Comparison of ENCODE assay signal across 19 mouse cellular contexts in genomic region chr10:108179404-108179803, GRCm38 (mm10). TPM values are rescaled to one million over a fixed set of nuclear protein-coding genes. Genes with fewer than 3 reads are reported as not detected.
A peak's percentile ranks its signal among the peaks of the same experiment; 100 is the strongest.
DNase-seq lines count a peak whose midpoint lies in the region; ATAC-seq lines count a peak whose summit lies in the region.
"Had no signal": no experiment of that assay in that cellular context is flagged by ENCODE, and none has a peak within 500 bp of the region (broad histone marks: within the 10 kb centered on the region; RNA-seq: fewer than 3 reads in every experiment).

No protein-coding gene starts in this region.

- H3K9ac ChIP-seq in heart, embryonic 12.5 days, result no peak overlapping the region
- H3K9ac ChIP-seq in liver, embryonic 12.5 days, result no peak overlapping the region
- H3K9ac ChIP-seq: embryonic facial prominence, embryonic 12.5 days; hindbrain, embryonic 13.5 days; lung, embryonic 14.5 days had no signal

- H3K4me3 ChIP-seq in heart, embryonic 12.5 days, result no peak overlapping the region
- H3K4me3 ChIP-seq in liver, embryonic 12.5 days, result no peak overlapping the region
- H3K4me3 ChIP-seq: embryonic facial prominence, embryonic 12.5 days; hindbrain, embryonic 13.5 days had no signal

- WGBS in heart, embryonic 12.5 days, result 7% methylated on average over 3 of the region's 3 CpGs
- WGBS in liver, embryonic 12.5 days (ENCODE audit: insufficient replicate concordance), result 8% methylated on average over 3 of the region's 3 CpGs

- intact Hi-C loops in heart, postnatal 14 days (cut with DNase I), result no loop called here

- H3K36me3 ChIP-seq in heart, embryonic 12.5 days, result no peaks in the 10 kb centered on the region
- no peaks in the 10 kb centered on the region for H3K36me3 ChIP-seq in liver, embryonic 12.5 days
- H3K36me3 ChIP-seq: embryonic facial prominence, embryonic 12.5 days; hindbrain, embryonic 13.5 days had no signal

- H3K9me3 ChIP-seq in heart, embryonic 12.5 days (replicated peaks), result no peaks in the 10 kb centered on the region
- H3K9me3 ChIP-seq in liver, embryonic 12.5 days (replicated peaks), result no peaks in the 10 kb centered on the region
- H3K9me3 ChIP-seq: embryonic facial prominence, embryonic 12.5 days; hindbrain, embryonic 13.5 days had no signal

- DNase-seq in heart, postnatal 14 days, result no peak
- no peak for DNase-seq in liver
- DNase-seq: adrenal gland, postnatal 14 days; cerebellum, adult 2 months; gastrocnemius, postnatal 36 days; left cerebral cortex, postnatal 4 days; lung, embryonic 14.5 days; lung, postnatal 4 days; right cerebral cortex, adult 18-20 months; thymus, postnatal 4 days had no signal

- no peaks in the 10 kb centered on the region for H3K27me3 ChIP-seq in heart, embryonic 12.5 days (replicated peaks)
- H3K27me3 ChIP-seq in liver, embryonic 12.5 days (replicated peaks), result no peaks in the 10 kb centered on the region
- H3K27me3 ChIP-seq: embryonic facial prominence, embryonic 12.5 days; hindbrain, embryonic 13.5 days; Patski had no signal

- H3K27ac ChIP-seq in heart, embryonic 12.5 days (ENCODE audit: poor library complexity, severe bottlenecking), result peak overlapping the region; percentile 50
- H3K27ac ChIP-seq in liver, embryonic 12.5 days, result peak overlapping the region; percentile 51; the same call in 1 of the 2 replicates
- H3K27ac ChIP-seq: embryonic facial prominence, embryonic 12.5 days; hindbrain, embryonic 13.5 days had no signal

- peaks cover 41% of the 10 kb centered on the region for H3K4me1 ChIP-seq in heart, embryonic 12.5 days (replicated peaks)
- H3K4me1 ChIP-seq in liver, embryonic 12.5 days, result peaks cover 63% of the 10 kb centered on the region
- H3K4me1 ChIP-seq: embryonic facial prominence, embryonic 12.5 days had no signal

- peak overlapping the region; percentile 27 for H3K4me2 ChIP-seq in heart, embryonic 12.5 days
- no peak overlapping the region for H3K4me2 ChIP-seq in liver, embryonic 12.5 days
- H3K4me2 ChIP-seq: embryonic facial prominence, embryonic 12.5 days; hindbrain, embryonic 13.5 days; lung, embryonic 14.5 days had no signal

- ATAC-seq in heart, embryonic 12.5 days (ENCODE audit: insufficient number of reproducible peaks, low FRiP score), result no peak
- ATAC-seq in liver, embryonic 12.5 days, result peak; percentile 38; the same call in 1 of the 2 replicates
- peak; percentile 47 for ATAC-seq in granulocyte monocyte progenitor cell, adult 5-6 weeks (replicated peaks; ENCODE audit: poor library complexity, severe bottlenecking)
- peak; percentile 56 for ATAC-seq in megakaryocyte-erythroid progenitor cell, adult 5-6 weeks (replicated peaks; ENCODE audit: low FRiP score, low TSS enrichment, poor library complexity, severe bottlenecking)
- ATAC-seq in frontal cortex, adult (ENCODE audit: low TSS enrichment), result no peak
- ATAC-seq: activated CD4-positive, CD25-positive, alpha-beta regulatory T cell, adult 4 months; Patski had no signal

RNA-seq across cellular contexts. Expression of gene Ppp1r12a, which starts 17.4 kb away (rescaled TPM):
- polyA plus RNA-seq in heart, embryonic 12.5 days (2016; fragmentation: Nextera tagmentation; extraction: Ambion mirVana), result 109 and 118 TPM in 2 replicates
- total RNA-seq in heart, postnatal 14 days (2021), result 10 to 100 TPM; 76.8 to 81.2 TPM
- 48.3 and 51.8 TPM in 2 replicates for polyA plus RNA-seq in liver, embryonic 12.5 days (2016; fragmentation: Nextera tagmentation; extraction: Ambion mirVana)
- 81.6 and 95.0 TPM in 2 replicates for total RNA-seq in granulocyte monocyte progenitor cell, adult 5-6 weeks (2014; fragmentation: Nextera tagmentation)
- 148 and 174 TPM in 2 replicates for total RNA-seq in granulocyte monocyte progenitor cell, adult 5-6 weeks (2017)
- total RNA-seq in megakaryocyte-erythroid progenitor cell, adult 5-6 weeks (2014; fragmentation: Nextera tagmentation), result 64.2 and 92.2 TPM in 2 replicates
- 131 and 151 TPM in 2 replicates for total RNA-seq in megakaryocyte-erythroid progenitor cell, adult 5-6 weeks (2017)

Comparison
In these comparisons a context has a peak if more than half of its experiments do, and no peak if none do; other contexts are left out.
1. ATAC-seq: peak in liver, embryonic 12.5 days (single experiment), granulocyte monocyte progenitor cell, adult 5-6 weeks (single experiment) and megakaryocyte-erythroid progenitor cell, adult 5-6 weeks (single experiment); none in heart, embryonic 12.5 days (single experiment) and frontal cortex, adult (single experiment).